Mouse (Mus musculus) midbrain, embryonic 16.5 days (tissue): ENCODE data around the gene Qtrt2. TPM values are rescaled to one million over a fixed set of nuclear protein-coding genes. Genes with fewer than 3 reads are reported as not detected.

ENCODE experiments used
- ATAC-seq: fragments of 200-750 bp; cut with Nextera tagmentation; 2 replicates; pipeline ENCODE4 v1.8.0; 2017; ENCODE audit warnings: moderate TSS enrichment
- H3K27ac ChIP-seq: fragments of 300-500 bp; sonication (generic); 2 replicates; pipeline ENCODE4 v1.5.1; 2014; ENCODE audit warnings: mild to moderate bottlenecking, low read length, mixed read lengths
- H3K27me3 ChIP-seq: fragments of 300-500 bp; sonication (generic); 2 replicates; pipeline ENCODE4 v1.6.1; 2014; ENCODE audit warnings: low read depth, low read length, mixed read lengths; ENCODE audit not compliant: control insufficient read depth, insufficient read depth
- H3K36me3 ChIP-seq: fragments of 300-500 bp; sonication (generic); 2 replicates; pipeline ENCODE4 v1.6.1; 2014; ENCODE audit warnings: mild to moderate bottlenecking, low read length, moderate library complexity, mixed read lengths; ENCODE audit not compliant: control insufficient read depth, insufficient read depth
- H3K4me1 ChIP-seq: fragments of 300-500 bp; sonication (generic); 2 replicates; pipeline ENCODE4 v1.6.1; 2014; ENCODE audit warnings: mild to moderate bottlenecking, low read length, mixed read lengths; ENCODE audit not compliant: control insufficient read depth, insufficient read depth
- H3K4me2 ChIP-seq: fragments of 300-500 bp; sonication (generic); 2 replicates; pipeline ENCODE4 v1.6.1; 2014; ENCODE audit warnings: mild to moderate bottlenecking, low read length, mixed read lengths
- H3K4me3 ChIP-seq: fragments of 300-500 bp; sonication (generic); 2 replicates; pipeline ENCODE4 v1.5.1; 2014; ENCODE audit warnings: low read depth, mild to moderate bottlenecking, low read length, moderate library complexity, mixed read lengths
- H3K9ac ChIP-seq: fragments of 300-500 bp; sonication (generic); 2 replicates; pipeline ENCODE4 v1.6.1; 2014; ENCODE audit warnings: low read depth, low read length, mixed read lengths
- H3K9me3 ChIP-seq: fragments of 300-500 bp; sonication (generic); replicated peaks from 2 replicates; pipeline ENCODE4 v1.6.1; 2014; ENCODE audit warnings: mild to moderate bottlenecking, low read length, mixed read lengths; ENCODE audit not compliant: control insufficient read depth, poor library complexity, severe bottlenecking
- WGBS: fragments of 180-500 bp; shearing (Covaris S2); extraction: QIAGEN DNeasy Blood & Tissue Kit; methylation state at CpG from one replicate; pipeline ENCODE4 v1.1.7; 2014; 5-methylcytosine and 5-hydroxymethylcytosine counted together
- polyA plus RNA-seq: library from polyadenylated mRNA; unstranded; fragments of >200 nt; fragmentation: Nextera tagmentation; extraction: Ambion mirVana; gene quantifications from 2 replicates; pipeline ENCODE4 v1.2.1, GENCODE M21; 2015

The Qtrt2 gene
- polyA plus RNA-seq, 1 experiment from 2014 or later = 19.0 TPM

DNA sequence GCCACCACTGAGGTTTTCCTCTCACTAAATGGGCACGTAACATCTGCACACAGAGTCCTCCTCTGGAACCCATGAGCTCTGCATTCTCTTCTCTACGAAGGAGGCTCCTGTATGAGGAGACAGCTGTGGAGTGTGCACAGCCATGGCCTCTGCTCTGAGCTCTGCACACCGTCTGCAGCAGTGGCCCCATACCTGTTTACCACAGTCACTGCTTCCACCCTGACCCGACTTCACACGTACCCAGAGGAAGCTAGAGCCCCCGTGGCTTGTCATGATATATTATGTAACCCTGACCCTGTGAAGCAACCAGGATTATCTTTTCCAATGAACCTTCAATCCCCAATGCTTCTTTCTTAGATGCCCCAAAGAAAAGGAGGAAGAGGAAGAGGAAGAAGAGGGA, 46.8 kb downstream of the Qtrt2 start:
- Histone ChIP-seq H3K4me3 (no peak overlapping the region), H3K4me2 (no peak overlapping the region), H3K9ac (no peak overlapping the region), H3K27me3 (no peaks in the 10 kb centered on the region), H3K27ac (no peak overlapping the region), H3K36me3 (peaks cover 11% of the 10 kb centered on the region), H3K9me3 (no peaks in the 10 kb centered on the region), H3K4me1 (no peaks in the 10 kb centered on the region)
- WGBS = 89% methylated on average over 6 of the region's 6 CpGs
- no peak for ATAC-seq

DNA sequence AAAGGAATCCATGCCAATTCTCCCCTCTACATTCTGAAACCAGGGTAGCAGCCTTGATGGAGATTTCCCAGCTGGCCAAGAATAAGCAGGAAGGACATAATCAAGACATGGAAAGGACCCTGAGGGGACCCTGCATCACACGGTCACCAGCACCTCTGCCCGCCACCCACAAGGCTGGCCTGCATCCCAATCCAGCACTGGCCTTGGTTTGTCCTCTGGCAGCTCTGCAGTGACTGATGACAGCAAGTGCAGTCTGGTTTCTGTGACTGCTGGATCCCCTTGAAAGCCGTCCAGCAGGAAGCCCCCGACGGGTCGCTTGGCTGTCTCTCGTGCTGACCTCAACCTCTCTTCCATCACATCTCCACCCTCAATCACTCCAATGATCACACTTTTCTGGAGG, 55.2 kb downstream of the Qtrt2 start:
- no peaks in the 10 kb centered on the region for H3K27me3 ChIP-seq
- WGBS = 94% methylated on average over 7 of the region's 7 CpGs

DNA sequence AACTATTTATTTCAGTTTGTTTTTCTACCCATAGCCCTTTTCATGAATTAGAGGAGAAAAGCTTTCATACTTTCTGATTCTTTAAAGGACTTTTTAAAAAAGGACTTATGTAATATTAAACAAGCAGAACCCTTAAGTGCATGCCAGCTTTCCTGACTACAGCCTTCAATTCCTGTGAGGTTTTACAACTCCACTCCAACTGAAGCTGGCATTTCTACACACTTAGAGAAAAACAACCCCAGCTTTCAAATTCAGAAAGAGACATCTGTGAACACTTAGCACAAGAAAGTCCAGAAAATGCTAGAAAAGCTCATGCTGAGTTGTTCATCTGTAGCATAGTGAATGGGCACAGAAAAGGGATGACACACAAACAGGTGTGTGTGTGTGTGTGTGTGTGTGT, 56.8 kb downstream of the Qtrt2 start:
- H3K27ac ChIP-seq = no peak overlapping the region
- no peak overlapping the region for H3K4me3 ChIP-seq
- H3K27me3 ChIP-seq = no peaks in the 10 kb centered on the region
- H3K9ac ChIP-seq = no peak overlapping the region
- H3K4me2 ChIP-seq = no peak overlapping the region
- H3K9me3 ChIP-seq = no peaks in the 10 kb centered on the region
- H3K4me1 ChIP-seq = no peaks in the 10 kb centered on the region
- no peak for ATAC-seq
- peaks cover 12% of the 10 kb centered on the region for H3K36me3 ChIP-seq

More for the DNA sequence above, 55.2 kb downstream of the Qtrt2 start:
- H3K27ac ChIP-seq = no peak overlapping the region
- H3K4me2 ChIP-seq = no peak overlapping the region
- peaks cover 15% of the 10 kb centered on the region for H3K36me3 ChIP-seq
- H3K4me3 ChIP-seq = no peak overlapping the region
- no peaks in the 10 kb centered on the region for H3K4me1 ChIP-seq
- H3K9me3 ChIP-seq = no peaks in the 10 kb centered on the region
- no peak for ATAC-seq
- H3K9ac ChIP-seq = no peak overlapping the region

- no peak overlapping the region for H3K27ac ChIP-seq
- H3K36me3 ChIP-seq = peaks cover 17% of the 10 kb centered on the region
- no peak for ATAC-seq
- H3K9ac ChIP-seq = no peak overlapping the region
- 81% methylated on average over 6 of the region's 6 CpGs for WGBS
- no peak overlapping the region for H3K4me2 ChIP-seq
- H3K4me3 ChIP-seq = no peak overlapping the region
- H3K4me1 ChIP-seq = no peaks in the 10 kb centered on the region
- H3K9me3 ChIP-seq = no peaks in the 10 kb centered on the region
- H3K27me3 ChIP-seq = no peaks in the 10 kb centered on the region
Measured at GRCm38 (mm10) chr16:43860624-43861023, 66.0 kb downstream of the Qtrt2 start.

DNA sequence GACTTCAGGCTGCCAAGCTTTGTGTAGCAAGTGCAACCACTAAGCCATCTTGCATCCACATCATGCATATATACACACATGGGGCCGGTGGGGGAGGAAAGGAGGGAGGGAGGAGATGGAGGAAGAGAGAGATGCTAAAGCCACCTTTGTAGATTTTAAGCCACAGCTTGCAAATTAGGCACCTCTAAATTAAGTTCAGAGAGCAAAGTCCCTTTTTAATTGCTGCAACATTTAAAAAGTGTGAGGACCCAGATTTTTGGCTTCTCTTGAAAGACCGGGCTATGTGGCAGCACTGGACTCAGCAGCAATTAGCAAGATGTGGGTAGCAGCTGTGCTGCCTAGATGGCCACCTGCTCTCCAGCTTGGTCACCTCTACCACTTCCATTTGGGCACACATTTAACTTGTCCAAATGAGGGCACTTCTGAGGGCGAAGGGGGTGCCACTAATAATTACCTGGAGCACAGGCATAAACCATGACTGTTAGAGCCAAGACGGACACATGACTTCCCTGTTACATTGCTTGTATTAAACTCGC, 67.6 kb downstream of the Qtrt2 start:
- no peak for ATAC-seq
- H3K9ac ChIP-seq = no peak overlapping the region
- no peaks in the 10 kb centered on the region for H3K9me3 ChIP-seq
- H3K4me3 ChIP-seq = no peak overlapping the region
- H3K36me3 ChIP-seq = peaks cover 17% of the 10 kb centered on the region
- no peak overlapping the region for H3K27ac ChIP-seq
- no peaks in the 10 kb centered on the region for H3K4me1 ChIP-seq
- no peak overlapping the region for H3K4me2 ChIP-seq
- H3K27me3 ChIP-seq = no peaks in the 10 kb centered on the region
- 87% methylated on average over 5 of the region's 5 CpGs for WGBS

DNA sequence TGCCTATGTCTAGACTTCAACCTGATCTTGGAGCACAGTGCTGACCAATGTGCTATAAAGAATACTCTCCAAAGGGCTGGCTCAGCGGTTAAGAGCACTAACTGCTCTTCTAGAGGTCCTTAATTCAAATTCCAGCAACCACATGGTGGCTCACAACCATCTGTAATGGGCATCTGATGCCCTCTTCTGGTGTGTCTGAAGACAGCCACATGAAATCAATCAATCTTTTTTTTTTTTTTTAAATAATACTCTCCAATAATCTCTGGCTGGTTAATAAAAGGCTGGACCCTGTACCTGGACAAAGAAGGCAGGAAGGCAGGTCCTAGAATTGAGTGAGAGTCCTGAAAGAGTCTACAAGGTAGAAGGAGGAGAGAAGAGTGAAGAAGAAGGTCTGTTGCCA, 76.8 kb downstream of the Qtrt2 start:
- no peak for ATAC-seq
- H3K27me3 ChIP-seq = no peaks in the 10 kb centered on the region
- WGBS = 84% methylated on average over 1 of the region's 1 CpGs

GRCm38 (mm10) chr16:43841236-43841635, 85.4 kb downstream of the Qtrt2 start:
- no peak for ATAC-seq
- Histone ChIP-seq H3K27me3 (no peaks in the 10 kb centered on the region), H3K9ac (no peak overlapping the region), H3K36me3 (no peaks in the 10 kb centered on the region), H3K27ac (no peak overlapping the region), H3K9me3 (no peaks in the 10 kb centered on the region), H3K4me3 (no peak overlapping the region), H3K4me1 (no peaks in the 10 kb centered on the region), H3K4me2 (no peak overlapping the region)
- 85% methylated on average over 1 of the region's 1 CpGs for WGBS

More for the DNA sequence above, 76.8 kb downstream of the Qtrt2 start:
- no peak overlapping the region for H3K4me2 ChIP-seq
- no peaks in the 10 kb centered on the region for H3K4me1 ChIP-seq
- H3K27ac ChIP-seq = no peak overlapping the region
- no peaks in the 10 kb centered on the region for H3K9me3 ChIP-seq
- no peak overlapping the region for H3K4me3 ChIP-seq
- no peak overlapping the region for H3K9ac ChIP-seq
- H3K36me3 ChIP-seq = no peaks in the 10 kb centered on the region

DNA sequence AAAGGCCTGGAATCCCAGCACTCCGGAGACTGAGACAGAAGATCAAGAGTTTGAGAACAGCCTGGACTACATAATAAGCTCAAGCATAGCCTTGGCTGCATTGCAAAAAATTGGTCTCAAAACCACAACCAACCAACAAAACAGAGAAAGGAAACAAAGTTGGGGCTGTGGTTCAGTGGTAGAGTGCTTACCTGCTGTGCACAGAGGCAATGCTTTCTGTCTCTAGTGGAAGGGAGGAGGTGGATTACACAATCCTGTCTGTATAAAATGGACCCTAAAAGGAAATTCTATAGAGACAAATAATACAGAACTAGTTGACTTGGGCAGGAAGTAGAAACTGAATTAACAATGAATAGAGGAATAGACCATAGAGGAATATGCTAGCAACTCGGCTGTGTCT, 94.7 kb downstream of the Qtrt2 start:
- ATAC-seq = no peak
- Histone ChIP-seq H3K36me3 (no peaks in the 10 kb centered on the region), H3K4me3 (no peak overlapping the region), H3K9ac (no peak overlapping the region), H3K27me3 (no peaks in the 10 kb centered on the region), H3K9me3 (no peaks in the 10 kb centered on the region), H3K4me2 (no peak overlapping the region), H3K27ac (no peak overlapping the region), H3K4me1 (no peaks in the 10 kb centered on the region)
- WGBS = 97% methylated on average over 2 of the region's 2 CpGs

DNA sequence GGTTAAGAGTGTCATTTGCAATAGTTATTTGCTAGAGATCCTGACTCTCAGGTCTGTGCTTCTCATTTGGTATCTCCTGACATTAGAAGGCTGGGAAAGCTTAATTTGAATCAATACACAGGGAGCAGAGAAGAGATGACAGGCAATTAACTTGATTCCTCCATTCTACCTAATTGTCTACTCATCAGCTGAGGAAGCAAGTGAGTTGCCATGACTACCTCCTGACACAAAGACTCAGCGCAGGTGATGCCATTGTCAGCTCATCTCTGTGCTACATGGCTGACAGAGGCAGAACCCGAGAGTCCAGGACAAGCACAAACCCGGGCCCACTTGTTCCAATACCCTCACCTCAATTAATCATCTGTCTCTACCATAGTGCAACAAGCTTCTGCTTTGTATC, 99.1 kb downstream of the Qtrt2 start:
- no peaks in the 10 kb centered on the region for H3K4me1 ChIP-seq
- no peak overlapping the region for H3K9ac ChIP-seq
- H3K27ac ChIP-seq = no peak overlapping the region
- ATAC-seq = peak; percentile 45; the same call in 1 of the 2 replicates
- H3K9me3 ChIP-seq = no peaks in the 10 kb centered on the region
- H3K4me3 ChIP-seq = no peak overlapping the region
- H3K27me3 ChIP-seq = no peaks in the 10 kb centered on the region
- no peak overlapping the region for H3K4me2 ChIP-seq
- H3K36me3 ChIP-seq = no peaks in the 10 kb centered on the region
- 76% methylated on average over 3 of the region's 3 CpGs for WGBS
